Mouse (Mus musculus): ENCODE results near the gene Gm17606.

Gene Gm17606

DNA sequence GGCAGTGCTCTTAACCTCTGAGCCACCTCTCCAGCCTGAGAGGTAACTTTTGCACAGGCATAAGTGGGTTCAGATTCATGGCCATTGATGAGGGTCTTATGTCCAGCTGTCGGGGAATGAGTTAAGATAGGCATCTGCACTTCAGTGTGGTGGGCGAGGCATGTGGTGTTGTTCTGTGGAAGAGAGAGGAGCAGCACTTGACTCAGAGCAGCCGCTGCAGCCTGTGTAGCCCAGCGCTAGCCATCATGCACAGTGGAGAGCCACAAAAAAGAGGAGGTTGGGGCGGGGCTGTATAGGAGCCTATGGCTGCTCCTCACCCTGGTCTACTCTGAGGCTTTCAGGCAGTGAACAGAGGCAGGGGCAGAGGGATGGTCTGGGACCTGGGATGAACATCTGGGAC lies 12.6 kb upstream of the Gm17606 start:
- DNase-seq: no peak

- DNase-seq: no peak
Observed at GRCm38 (mm10) chr14:54629797-54630196, 11.0 kb upstream of the Gm17606 start.

DNA sequence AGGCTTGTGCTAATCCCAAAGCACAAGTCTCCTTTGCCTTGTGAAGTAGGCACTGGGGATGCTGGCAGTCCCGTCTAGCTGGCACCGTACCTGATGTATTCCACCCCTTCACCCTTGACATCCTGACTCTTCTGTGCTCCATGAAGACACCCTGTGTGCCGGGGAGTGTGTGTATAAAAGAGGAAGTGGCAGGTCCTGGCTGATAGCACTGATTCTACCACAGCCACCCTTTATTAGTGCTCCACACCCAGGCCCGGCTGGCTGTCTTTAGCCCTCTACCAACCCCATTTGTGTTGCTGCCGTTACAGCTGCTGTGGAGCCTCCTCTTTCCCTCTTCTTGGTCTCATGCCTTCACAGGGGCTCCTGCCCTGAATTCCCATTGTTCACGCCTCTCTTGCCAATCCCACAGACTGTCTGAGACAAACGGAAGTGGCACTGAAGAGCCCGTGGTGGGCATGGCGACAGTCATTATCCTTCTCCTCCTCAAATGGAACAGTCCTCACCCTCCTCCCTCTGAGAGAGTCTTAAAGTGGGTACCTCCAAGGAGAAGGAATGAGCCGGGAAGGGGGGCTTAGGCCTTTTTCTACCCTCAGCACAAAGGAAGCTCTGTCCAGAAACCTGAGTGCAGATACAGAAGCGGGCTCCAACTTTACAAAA lies 10.0 kb upstream of the Gm17606 start:
- DNase-seq: no peak

DNA sequence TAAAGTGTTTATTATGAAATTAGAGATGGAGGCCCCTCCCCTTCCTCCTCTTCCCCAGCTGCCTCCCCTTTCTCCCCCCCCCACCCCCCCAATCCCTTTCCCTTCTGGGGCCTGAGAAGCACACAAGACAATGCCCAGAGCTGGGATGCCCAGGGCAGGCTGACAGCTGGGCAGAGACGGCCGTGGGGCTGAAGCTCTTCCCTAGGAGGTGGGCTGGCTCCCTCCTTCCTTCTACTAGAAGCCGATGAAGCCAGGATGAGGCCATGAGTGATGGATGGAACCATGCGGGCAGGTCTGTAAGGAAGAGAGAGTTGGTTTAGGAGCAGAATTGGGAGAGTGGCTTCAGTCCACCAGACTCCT lies 9.5 kb upstream of the Gm17606 start:
- no peak for DNase-seq

GRCm38 (mm10) chr14:54632252-54632651 lies 8.5 kb upstream of the Gm17606 start:
- DNase-seq: no peak

DNA sequence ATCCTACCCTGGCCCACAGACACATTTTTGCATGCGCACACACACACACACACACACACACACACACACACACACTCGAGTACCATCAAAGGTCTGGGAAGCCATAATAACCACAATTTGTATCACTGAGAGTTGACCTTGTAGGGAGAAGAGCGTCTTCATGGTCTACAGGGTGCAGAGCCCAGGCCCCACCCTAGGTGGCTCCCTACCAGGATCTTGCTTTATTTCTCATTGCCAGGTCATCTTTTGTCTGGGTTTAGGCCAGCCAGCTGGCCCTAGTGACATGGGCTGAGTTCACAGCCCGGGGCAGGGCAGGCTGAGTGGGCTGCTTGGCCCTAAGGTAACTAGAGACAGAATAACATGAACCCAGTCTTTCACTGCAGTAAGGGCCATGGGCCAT lies 6.6 kb upstream of the Gm17606 start:
- DNase-seq: no peak

DNA sequence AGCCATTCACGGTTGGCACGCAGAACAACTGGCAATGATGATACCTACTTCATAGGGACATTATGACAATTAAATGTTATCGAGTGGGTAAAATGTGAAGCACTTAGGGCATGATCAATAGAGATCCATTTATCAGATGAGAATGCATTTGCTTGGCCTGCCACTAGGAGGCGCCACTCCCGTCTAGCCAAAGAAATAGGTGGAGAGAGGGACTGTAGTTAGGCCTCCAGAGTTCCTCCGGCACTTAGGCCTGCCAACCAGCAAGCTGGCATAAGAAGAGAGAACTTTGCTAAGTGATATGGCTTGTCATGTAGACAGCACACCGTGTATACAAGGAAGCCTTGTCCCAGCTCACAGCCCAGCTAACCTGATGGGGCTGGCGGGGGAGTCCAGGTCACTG lies 3.8 kb upstream of the Gm17606 start:
- peak; percentile 58 for DNase-seq

DNA sequence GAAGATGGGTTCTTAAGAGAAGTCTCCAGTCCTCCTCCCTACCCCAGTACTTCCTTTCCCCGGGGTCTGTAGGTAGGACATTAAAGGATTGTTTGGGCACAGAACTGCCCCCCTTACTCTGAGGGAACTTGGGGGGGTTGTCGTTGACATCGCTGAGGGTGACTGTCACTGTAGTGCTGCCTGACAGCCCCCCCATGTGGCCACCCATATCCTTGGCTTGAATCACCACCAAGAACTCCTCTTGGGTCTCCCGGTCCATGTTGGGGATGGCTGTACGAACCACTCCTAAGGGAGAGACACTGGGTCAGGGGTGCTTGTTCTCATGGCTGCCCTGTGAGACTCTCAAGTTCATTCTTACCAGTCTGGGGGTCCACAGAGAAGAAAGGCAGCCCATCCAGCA lies 2.5 kb upstream of the Gm17606 start:
- DNase-seq: no peak

- no peak for DNase-seq
Observed at GRCm38 (mm10) chr14:54640121-54640520, 631 bp upstream of the Gm17606 start.

DNA sequence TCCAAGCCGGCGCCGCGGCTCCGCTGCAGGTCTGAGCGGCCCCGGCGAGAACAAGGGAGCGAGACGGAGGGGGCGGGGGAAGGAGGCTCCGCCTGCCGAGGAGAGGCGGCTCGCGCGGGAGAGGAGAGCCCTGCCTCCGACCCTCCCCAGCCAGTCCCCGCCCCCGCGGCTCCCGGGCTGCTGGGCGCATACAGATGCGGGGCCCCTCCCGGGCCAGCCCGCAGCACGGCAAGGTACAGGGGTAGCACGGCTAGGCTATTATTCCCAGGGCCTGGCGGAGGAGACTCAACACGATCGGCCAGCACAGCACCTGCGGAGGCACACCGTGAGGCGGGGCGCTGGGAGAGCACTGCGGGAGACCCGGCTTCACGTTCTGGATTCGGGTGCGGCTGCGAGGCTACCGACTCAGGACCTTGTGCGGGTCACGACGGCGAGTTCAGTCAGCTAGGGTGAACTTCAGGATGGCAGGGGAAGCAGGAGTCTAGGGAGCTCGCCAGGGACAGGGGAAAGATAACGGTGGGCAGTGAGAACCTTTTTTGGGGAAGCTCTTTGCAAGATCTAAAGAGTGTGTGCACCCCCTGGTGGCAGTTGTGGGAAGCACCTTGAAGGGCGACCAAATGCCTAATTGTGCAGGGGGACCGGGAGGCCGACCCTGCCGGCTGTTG lies 685 bp downstream of the Gm17606 start, which contains the start of gene Cdh24:
Gene Cdh24 (minus strand): TSS at position 60 of the 665 bp plus-strand sequence.
- DNase-seq: peak; percentile 94

DNA sequence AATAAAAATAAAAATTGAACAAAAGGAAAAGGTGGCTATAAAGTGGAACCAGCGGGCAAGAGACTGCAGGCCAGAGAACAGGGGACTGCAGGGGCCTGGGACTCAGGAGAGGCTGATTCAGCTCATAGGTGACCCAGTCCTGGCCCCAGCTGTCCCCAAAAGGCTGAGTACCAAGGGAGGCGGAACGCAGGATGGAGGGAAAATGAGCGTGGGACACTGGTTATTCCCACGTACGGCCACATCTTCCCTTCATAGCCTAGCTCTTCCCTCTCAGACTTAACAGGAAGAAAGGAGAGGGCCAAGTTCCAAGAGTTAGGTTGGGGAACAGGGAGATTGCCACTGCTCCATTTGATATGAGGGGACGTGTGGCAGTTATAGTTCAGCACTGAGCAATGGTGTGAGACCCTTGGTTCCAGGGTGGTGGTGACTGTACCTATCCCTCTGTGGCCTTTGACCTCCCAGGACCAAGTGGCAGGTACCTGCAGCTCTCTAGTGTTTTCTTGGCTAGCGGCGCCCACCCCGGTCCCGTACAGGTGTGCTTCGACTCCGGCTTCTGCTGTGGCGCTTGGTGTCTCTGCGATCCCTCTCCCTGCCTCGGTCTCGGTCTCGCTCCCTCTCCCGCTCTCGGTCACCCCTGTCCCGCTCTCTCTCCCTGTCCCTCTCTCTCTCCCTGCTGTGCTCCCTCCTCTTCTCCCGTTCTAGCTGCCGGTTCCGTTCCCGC lies 1.6 kb downstream of the Gm17606 start:
- no peak for DNase-seq

GRCm38 (mm10) chr14:54643011-54643410 lies 2.3 kb downstream of the Gm17606 start:
- DNase-seq: no peak

GRCm38 (mm10) chr14:54644294-54644693 lies 3.5 kb downstream of the Gm17606 start:
- no peak for DNase-seq

- DNase-seq: no peak
Observed at GRCm38 (mm10) chr14:54646455-54646854, 5.7 kb downstream of the Gm17606 start.

DNA sequence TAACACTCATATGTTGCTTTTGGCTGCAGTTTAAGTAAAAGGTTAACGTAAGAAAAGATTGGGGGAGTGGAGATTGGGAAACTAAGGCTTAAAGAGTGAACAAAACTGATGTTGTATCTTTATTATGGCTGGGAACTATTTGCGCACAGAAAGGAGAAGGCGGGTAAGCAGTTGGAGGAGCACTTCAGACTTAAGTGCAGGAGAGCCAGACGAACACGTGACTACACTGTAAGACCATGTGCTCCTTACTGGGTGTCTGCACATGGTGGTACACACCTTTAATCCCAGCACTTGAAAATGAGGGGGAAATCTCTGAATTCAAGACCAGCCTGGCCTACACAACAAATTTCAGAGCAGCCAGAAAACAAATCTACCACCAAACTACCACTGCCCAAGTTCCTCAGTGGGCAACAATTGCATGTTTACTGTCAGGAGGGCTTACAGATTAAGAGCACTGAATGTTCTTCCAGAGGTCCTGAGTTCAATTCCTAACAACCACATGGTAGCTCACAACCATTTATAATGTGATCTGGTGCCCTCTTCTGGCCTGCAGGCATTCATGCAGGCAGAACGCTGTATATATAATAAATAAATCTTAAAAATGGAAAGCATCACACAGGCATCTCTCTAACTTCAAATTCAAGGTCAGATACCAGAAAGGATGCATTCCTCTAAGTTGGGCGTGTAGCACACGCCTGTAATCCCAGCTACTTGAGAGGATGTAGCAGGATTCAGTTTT lies 6.3 kb downstream of the Gm17606 start:
- DNase-seq: no peak

- DNase-seq: no peak
Observed at GRCm38 (mm10) chr14:54647900-54648299, 7.1 kb downstream of the Gm17606 start.

GRCm38 (mm10) chr14:54650621-54651454 lies 10.1 kb downstream of the Gm17606 start:
- peak; percentile 93 for DNase-seq

GRCm38 (mm10) chr14:54651556-54651955 lies 10.8 kb downstream of the Gm17606 start:
- DNase-seq: no peak

DNA sequence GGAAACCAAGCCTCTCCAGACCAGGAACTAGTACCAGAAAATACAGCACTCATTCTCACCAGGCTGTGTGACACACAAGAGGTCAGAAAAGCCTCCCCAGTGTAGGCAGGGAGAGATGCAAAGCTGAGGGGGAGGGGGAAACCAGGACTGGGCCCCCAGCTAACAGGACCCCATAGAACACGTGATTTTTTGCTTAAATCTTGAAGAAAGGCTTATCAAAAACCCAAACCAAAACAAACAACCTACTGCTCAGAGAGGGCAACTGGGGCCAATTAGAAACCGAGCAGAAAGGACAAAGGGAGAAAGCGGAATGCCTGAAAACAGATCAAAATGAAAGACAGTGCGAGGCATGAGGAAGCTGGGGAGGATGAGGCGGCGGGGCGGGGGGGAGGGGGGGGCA lies 12.0 kb downstream of the Gm17606 start:
- DNase-seq: no peak

GRCm38 (mm10) chr14:54653496-54653895 lies 12.7 kb downstream of the Gm17606 start:
- DNase-seq: peak; percentile 93

DNA sequence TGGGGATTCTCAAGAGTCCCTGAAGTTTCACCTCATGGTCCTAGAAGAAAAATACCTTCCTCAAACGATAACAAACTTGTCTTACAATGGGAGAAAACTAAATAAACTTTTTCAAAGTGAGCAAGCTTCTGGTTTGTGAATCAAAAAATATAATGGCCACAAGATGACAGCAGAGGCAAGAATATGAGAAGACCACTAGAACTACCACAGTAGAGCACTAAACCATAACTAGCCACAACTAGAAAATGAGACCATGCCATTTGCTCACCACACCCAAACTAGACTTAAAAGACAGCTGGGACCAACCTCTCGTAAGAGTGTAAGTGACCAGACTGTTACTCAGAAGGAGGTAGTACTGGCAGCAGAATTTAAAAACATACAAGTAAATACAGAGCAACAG lies 19.3 kb downstream of the Gm17606 start:
- peak; percentile 44 for DNase-seq

DNA sequence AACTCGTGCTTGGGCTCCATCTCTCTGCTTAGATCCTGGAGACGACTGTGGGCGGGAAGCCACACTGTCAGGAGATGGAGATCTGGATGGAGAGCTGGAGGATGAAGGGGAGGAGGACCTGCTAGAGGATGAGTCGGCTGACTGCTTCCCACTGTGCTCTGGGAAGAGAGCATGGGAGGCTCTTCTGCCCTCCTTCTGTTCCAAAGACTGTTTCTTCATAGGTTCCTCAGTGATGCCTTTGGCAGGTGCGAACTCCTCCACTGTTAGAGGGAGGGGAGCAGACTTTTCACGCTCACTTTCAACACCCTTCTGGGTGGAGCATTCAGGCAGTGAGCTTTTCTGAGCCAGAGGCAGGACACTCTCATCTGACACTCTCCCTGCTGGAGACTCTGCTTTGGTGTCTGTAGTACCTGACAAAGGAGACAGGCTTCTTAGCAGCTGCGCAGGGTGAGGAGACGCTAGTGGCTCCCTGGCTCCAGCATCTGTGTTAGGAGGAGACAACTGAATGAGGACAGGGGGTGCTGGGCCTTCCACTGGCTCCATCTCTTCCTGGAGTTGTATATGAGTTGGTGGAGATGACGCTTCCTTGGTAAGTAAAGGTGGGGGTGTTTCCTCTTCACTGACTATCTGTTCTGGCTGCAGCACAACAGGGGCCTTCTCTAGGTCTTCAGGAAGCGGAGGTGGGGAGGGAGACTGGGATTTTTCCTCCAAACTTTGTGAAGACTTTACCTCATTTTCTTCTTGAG lies 23.9 kb downstream of the Gm17606 start:
- no peak for DNase-seq
